Mouse (Mus musculus) cortical plate, adult 2 months (tissue): Measurements from ENCODE around the gene Jhy. TPM values are rescaled to one million over a fixed set of nuclear protein-coding genes. Genes with fewer than 3 reads are reported as not detected.

Experiments
- H3K27ac ChIP-seq: fragments of 200-500 bp; 2 replicates; pipeline ENCODE4 v1.5.1; 2012; ENCODE audit warnings: low read length, control low read depth, inconsistent platforms; ENCODE audit not compliant: insufficient read depth
- H3K4me1 ChIP-seq: fragments of 200-500 bp; 2 replicates; pipeline ENCODE4 v1.6.1; 2011; ENCODE audit warnings: low read length; ENCODE audit not compliant: control insufficient read depth, insufficient read depth
- H3K4me3 ChIP-seq: fragments of 200-500 bp; 2 replicates; pipeline ENCODE4 v1.5.1; 2011; ENCODE audit warnings: mild to moderate bottlenecking, low read length, control low read depth; ENCODE audit not compliant: insufficient read depth
- CTCF ChIP-seq: fragments of 200-500 bp; IDR thresholded peaks from 2 replicates; pipeline ENCODE4 v1.5.1; 2011; ENCODE audit warnings: mild to moderate bottlenecking, control low read depth, low read length; ENCODE audit not compliant: insufficient read depth; ENCODE audit errors: extremely low read depth
- POLR2A ChIP-seq: fragments of 200-500 bp; IDR thresholded peaks from 2 replicates; pipeline ENCODE4 v1.6.1; 2011; ENCODE audit warnings: mild to moderate bottlenecking, low read length, control low read depth; ENCODE audit not compliant: insufficient read depth; ENCODE audit errors: extremely low read depth
- polyA plus RNA-seq: library from polyadenylated mRNA; depleted of rRNA; stranded (reverse); fragments of >200 nt; gene quantifications from 2 replicates; pipeline ENCODE4 v1.2.3, GENCODE M21; 2012

The Jhy gene
- polyA plus RNA-seq, 1 experiment: 0.10 TPM

DNA sequence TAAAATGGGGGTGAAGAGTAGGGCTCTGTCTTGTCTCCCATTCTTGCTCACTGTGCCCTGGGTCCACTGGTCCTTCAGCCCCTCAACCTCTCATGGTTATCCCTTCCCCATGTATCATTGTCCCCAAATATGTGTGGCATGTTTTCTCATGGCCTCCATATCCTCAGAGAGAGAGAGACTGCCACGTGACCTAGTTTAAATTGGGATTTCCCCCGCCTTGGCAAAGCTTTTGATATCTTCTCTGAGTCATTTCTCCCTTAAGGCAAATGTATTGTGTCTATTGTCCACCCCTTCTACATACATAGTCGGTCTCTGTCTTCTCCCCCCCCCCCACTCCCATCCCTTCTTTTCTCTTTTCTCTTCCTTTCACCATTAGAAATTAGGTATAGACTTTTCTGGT is 30.6 kb downstream of the Jhy start:
- no peak for TF ChIP-seq POLR2A
- TF ChIP-seq CTCF: no peak
- Histone ChIP-seq H3K4me3 (no peak overlapping the region), H3K4me1 (no peaks in the 10 kb centered on the region), H3K27ac (no peak overlapping the region)

DNA sequence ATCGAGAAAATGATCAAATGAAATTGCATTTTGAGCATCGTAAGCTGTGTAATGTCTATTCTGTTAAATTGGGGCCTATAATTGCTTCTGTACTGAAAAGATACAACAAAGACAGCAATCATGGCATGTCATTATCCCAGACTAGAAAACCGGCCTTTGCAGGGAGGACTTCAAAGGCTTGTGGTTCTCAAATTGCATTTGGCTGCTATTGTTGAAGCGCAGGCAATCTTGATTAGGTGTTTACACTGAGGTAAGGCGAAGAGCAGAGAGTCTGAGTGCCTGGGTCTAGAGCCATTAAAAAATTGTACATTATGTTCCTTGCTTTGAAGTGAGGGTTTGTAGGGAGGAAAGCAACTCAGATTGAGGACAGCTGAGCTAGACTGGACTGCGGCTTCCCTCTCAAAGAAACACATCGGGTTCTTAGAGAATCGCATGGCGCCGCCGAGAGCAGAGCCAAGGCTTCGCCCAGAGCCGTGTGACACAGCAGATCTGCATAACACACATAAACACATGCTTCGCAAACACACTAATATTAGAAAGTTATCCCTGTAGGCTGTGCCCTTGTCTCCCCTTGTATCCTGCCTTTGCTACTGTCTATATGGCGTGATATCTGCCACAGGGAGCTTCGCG is 36.5 kb downstream of the Jhy start:
- TF ChIP-seq CTCF (no peak), POLR2A (no peak)
- no peak overlapping the region for H3K27ac ChIP-seq
- H3K4me1 ChIP-seq: no peaks in the 10 kb centered on the region

DNA sequence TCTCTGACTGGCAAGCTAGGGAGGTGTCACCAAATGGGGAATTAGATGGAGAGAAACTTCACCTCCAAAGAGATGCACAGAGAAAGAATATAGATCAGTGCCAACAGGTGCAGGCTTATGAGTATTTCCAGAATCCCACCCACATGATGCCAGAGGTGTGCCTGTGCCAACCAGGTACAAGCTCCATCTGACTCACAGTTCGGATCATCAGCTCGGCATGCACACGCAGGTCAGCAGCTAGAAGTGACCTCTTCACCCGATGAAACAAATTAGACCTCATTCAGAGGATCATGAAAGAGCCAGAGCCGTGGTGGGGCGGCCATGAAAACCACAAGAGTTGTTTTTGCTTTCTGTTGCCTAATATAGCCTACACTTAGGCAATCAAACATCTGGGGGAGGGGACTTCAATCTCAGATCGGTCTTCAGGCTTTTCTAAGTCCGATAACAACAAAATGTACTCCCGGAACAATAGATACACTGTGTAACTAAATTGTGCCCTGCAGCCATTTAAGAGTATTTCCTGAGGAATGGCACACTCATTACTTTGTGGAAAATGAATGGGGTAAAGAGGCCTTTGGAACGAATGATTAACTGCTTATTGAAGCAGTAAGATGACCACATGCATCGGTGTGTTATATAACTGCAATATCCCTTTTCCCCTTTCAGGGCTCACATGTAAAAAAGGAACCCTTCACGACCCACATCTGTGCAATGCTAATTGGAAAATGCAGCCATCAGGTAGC is 45.9 kb downstream of the Jhy start:
- H3K4me1 ChIP-seq: no peaks in the 10 kb centered on the region
- no peak overlapping the region for H3K4me3 ChIP-seq
- no peak overlapping the region for H3K27ac ChIP-seq
- TF ChIP-seq CTCF (no peak), POLR2A (no peak)

More for the DNA sequence above, 36.5 kb downstream of the Jhy start:
- H3K4me3 ChIP-seq: no peak overlapping the region

DNA sequence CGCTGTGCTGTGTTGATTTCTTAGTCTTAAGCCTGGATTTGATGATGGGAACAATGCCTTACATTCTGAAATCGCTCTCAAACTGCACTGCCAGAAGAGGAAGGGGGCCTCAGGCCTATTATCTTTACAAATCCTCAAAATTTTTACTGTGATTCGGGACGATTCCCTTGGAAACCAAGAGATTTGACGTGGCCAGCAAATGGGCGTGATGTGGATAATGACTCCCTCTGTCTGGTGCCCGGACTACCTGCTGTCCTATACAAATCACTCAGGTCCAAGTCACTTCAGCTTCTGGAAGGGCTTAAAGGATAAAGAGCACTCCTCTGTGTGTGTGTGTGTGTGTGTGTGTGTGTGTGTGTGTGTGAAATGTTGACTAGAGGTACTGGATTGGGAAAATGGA is 55.0 kb downstream of the Jhy start:
- TF ChIP-seq CTCF: no peak
- TF ChIP-seq POLR2A: no peak
- Histone ChIP-seq H3K27ac (no peak overlapping the region), H3K4me1 (no peaks in the 10 kb centered on the region), H3K4me3 (no peak overlapping the region)

DNA sequence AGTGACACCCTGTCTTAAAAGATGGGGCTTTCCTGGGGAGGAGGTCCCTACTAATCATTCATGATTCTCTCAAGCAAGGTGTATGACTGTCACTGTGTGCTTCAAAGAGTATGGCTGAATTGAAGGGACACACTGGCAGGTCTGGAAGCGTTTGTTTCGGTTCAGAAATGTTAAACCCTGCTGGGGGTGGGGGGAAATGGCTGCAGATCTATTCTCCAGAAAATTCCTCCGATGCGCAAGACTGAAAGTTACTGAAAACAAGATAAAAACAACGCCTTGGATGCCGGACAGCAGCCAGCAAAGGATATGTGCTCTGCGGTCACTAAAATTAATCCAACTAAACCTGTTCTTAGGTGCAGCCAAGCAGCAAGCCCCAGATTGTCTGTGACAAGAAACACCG is 55.5 kb downstream of the Jhy start:
- no peak overlapping the region for H3K27ac ChIP-seq
- no peak overlapping the region for H3K4me3 ChIP-seq
- no peaks in the 10 kb centered on the region for H3K4me1 ChIP-seq
- TF ChIP-seq POLR2A: no peak
- TF ChIP-seq CTCF: no peak

DNA sequence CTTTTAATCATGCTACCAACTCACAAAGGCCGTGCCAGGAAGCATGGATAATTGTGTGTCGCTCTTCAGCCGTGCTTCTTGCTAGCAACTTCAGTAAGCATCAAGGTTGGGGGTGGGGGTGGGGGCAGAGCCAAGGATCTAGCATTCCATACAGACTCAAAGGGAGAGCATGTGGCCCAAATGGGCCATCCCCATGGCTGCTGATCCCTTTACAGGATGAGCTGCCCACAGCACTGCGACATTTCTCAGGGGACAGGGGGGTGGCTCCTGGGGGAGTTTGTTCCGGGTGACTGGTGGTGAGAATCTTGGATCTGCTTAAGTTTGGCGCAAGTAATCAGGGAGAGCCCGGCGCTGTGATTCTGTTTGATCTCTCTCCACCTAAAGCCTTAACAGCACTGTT is 56.5 kb downstream of the Jhy start:
- Histone ChIP-seq H3K27ac (no peak overlapping the region), H3K4me3 (no peak overlapping the region), H3K4me1 (no peaks in the 10 kb centered on the region)
- no peak for TF ChIP-seq CTCF
- no peak for TF ChIP-seq POLR2A

DNA sequence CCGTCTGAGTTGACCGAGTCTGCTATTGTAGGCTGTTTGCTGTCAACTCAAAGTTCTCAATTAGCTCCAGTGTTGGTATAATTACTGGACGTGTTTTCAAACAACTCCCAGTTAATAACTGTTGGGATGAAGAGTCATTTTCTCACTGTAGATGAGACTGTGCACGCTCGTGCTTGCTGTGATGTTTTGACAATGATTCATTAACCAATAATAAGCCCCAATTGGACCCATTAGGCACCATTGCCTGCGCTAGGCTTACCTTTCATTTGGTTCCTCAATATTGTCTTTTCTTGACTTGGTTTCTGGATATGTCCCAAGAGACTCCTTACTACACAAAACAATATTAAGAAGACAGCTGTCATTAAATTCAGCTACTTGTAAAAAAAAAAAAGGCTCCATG is 71.5 kb downstream of the Jhy start:
- no peak for TF ChIP-seq CTCF
- Histone ChIP-seq H3K27ac (no peak overlapping the region), H3K4me1 (no peaks in the 10 kb centered on the region)

DNA sequence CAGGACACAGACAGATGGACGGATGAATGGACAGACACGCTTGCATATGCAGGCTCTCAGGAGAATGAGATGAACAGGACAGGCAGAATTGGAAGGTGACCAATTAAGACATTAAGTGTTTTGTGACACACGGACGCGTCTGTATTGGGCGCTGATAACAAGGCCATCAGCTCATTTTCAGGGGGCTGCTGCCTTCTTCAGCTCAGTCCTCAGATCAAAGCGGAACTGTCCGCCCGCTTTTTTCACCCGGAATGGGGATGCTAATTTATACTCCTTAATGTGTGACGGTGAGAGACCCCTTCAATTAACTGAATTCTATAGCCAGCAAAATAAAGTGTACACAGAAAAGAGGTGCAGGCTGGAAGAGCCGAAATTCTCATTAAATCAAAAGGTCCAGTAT is 74.5 kb downstream of the Jhy start:
- no peak for TF ChIP-seq CTCF
- TF ChIP-seq POLR2A: no peak
- H3K27ac ChIP-seq: no peak overlapping the region
- H3K4me1 ChIP-seq: no peaks in the 10 kb centered on the region
- H3K4me3 ChIP-seq: no peak overlapping the region

More for the DNA sequence above, 71.5 kb downstream of the Jhy start:
- H3K4me3 ChIP-seq: no peak overlapping the region

DNA sequence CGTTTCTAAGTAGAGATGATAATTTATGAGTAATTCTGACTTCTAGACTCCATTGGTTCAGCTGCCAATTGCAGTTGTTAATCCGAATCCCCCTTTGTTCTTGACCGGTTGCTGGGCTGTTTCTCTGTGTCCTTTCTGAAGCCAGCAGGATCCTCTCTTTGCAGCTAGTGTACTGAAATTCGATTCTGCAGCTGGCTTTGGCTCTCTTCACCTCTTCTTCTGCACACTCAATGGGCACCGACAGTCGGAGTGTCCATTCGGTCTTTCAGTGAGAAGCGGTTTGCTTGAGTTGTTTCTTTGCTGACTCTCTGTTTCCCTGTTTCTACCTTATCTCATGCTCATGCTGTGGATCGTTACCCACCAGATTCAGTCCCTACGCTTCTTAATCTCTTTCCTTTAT is 78.2 kb downstream of the Jhy start:
- Histone ChIP-seq H3K4me1 (no peaks in the 10 kb centered on the region), H3K27ac (no peak overlapping the region), H3K4me3 (no peak overlapping the region)
- TF ChIP-seq POLR2A (no peak), CTCF (no peak)

DNA sequence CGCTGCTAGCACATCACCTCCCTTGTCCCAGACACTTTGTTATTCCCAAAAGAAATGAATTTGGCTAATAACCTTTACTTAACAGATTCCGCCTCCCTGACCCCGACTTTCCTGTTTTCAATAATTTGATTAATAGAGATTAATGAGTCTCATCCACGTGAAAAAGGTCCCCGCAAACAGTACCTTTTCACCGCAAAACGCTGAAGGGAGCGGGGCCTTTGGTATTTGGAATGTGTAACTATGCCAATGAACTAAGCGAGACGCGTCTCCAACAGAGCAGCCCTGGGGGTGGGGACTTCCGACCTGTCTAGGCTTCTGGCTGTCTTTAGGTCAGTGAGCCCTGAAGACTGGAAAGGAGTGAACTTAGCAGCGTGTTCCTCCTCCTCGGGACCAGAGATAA is 84.9 kb downstream of the Jhy start:
- TF ChIP-seq POLR2A (no peak), CTCF (no peak)

More for the DNA sequence above, 84.9 kb downstream of the Jhy start:
- H3K27ac ChIP-seq: no peak overlapping the region
- H3K4me3 ChIP-seq: no peak overlapping the region
- H3K4me1 ChIP-seq: no peaks in the 10 kb centered on the region
